Mouse (Mus musculus) right cerebral cortex, postnatal 10 days (tissue): ENCODE measurements around the gene Fam207a.

Experiments
- DNase-seq, 2 experiments: peaks; one replicate each; pipeline ENCODE4 v3.0.0; 2021; ENCODE audit warnings: low spot score in 2 of 2

Gene Fam207a

GRCm38 (mm10) chr10:77502967-77503922 lies 12.3 kb downstream of the Fam207a start:
- DNase-seq: no peak

- DNase-seq: no peak
These were observed 14.9 kb downstream of the Fam207a start for GRCm38 (mm10) chr10:77500636-77501035.

DNA sequence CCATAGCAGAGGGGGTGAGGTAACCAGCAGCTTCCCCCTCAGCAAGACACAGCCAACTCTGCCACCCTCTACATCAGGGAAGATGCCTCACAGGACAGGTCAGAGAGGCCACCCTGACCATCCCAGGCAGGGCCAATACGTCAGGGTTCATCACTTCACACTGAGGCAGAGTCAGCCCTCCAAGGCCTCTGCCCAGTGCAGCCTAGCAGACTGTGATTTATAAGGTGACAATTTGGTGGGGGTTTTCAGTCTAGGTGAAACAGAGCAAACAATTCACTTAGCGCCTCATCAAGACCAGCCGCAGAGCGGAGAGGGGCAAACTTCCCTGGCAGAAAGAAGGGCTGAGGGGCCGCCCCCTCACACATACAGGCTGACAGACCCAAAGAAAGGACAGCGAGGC lies 17.3 kb downstream of the Fam207a start:
- DNase-seq: no peak

DNA sequence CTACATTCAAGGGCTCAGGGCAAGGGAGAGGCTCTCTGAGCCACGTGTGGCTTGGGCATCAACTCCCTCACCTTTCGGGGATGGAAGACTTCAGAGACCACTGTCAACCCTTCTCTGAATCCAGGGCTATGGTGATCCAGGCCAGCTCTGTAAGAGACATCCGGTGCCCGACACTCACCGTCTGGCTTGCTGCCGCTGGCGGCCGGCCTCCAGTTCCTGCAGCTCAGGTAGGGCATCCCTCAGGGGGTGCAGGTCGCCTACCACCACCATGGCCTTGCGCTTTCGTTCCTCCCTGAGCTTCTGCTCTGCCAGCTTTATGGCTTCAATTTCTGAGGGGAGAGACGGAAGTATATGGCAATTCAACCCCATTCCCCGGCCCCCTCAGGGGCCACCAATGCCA lies 18.4 kb downstream of the Fam207a start:
- DNase-seq: no peak

- no peak for DNase-seq
These were observed 22.7 kb downstream of the Fam207a start for GRCm38 (mm10) chr10:77492885-77493284.

GRCm38 (mm10) chr10:77491585-77491984 lies 24.0 kb downstream of the Fam207a start:
- DNase-seq: no peak

GRCm38 (mm10) chr10:77488168-77488567 lies 27.4 kb downstream of the Fam207a start:
- DNase-seq: no peak

GRCm38 (mm10) chr10:77485786-77486185 lies 29.8 kb downstream of the Fam207a start:
- DNase-seq: no peak

- no peak for DNase-seq
These were observed 31.2 kb downstream of the Fam207a start for GRCm38 (mm10) chr10:77484205-77484935.

DNA sequence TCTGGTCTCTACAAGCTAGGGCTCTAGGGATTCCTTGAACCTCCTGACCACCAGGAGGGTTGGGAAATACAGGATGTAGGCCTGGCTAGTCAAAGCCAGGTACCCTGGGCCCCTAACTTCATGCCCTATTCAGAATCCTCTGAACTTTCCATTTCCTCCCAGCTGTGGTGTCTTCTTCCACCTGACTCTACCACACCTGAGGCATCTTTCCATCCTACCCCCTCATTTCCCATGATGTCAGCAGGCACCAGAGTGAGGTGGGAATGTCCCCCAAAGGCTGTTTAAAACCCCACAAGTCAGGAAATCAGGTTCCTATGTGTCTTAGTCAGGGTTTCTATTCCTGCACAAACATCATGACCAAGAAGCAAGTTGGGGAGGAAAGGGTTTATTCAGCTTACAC lies 33.8 kb downstream of the Fam207a start:
- no peak for DNase-seq

DNA sequence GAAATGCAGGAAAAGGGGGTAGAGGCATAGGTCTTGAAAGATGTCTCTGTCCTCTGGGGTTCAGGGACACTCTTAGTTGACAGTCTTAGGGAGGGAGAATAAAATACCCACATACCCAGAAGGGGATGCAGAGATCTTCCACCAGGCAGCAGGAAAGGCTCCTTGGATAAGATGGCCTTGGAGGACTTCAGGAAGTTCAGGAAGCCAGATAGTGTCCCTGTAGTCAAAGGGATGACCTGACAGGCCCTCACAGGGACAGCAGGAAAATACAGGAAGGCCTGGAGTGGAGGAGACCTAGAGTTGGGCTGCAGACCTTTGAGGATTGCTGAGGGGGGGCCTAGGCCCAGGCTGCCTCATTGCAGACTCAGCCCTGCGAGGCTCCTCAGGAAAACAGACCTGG lies 35.6 kb downstream of the Fam207a start:
- no peak for DNase-seq

GRCm38 (mm10) chr10:77476907-77477306 lies 38.7 kb downstream of the Fam207a start:
- DNase-seq: no peak

- peak; percentile 41 to 69 for DNase-seq
These were observed 43.4 kb downstream of the Fam207a start for GRCm38 (mm10) chr10:77472188-77472587.

- no peak for DNase-seq
These were observed 44.1 kb downstream of the Fam207a start for GRCm38 (mm10) chr10:77471512-77471911.

GRCm38 (mm10) chr10:77470763-77471162 lies 44.8 kb downstream of the Fam207a start:
- DNase-seq: no peak

DNA sequence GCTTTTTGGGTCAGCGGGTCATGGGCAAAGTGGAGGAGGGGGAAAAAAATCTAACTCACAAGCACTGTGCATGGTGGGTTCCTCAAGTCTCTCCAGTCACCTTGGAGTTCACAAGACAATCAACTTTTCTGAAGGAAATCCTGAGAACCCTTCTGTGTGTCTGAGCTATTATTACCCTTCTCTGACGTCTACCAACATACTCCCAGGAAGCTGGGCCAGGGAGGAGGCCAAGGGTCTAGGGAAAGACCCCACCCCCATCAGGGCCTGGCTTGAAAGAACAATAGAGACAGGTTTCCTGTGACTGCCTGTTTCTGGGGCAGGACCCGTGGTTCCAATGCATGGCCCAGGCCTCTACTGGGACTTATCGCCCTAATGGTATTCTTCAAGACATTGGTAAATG lies 46.9 kb downstream of the Fam207a start:
- DNase-seq: no peak

GRCm38 (mm10) chr10:77467407-77467806 lies 48.2 kb downstream of the Fam207a start:
- no peak for DNase-seq

DNA sequence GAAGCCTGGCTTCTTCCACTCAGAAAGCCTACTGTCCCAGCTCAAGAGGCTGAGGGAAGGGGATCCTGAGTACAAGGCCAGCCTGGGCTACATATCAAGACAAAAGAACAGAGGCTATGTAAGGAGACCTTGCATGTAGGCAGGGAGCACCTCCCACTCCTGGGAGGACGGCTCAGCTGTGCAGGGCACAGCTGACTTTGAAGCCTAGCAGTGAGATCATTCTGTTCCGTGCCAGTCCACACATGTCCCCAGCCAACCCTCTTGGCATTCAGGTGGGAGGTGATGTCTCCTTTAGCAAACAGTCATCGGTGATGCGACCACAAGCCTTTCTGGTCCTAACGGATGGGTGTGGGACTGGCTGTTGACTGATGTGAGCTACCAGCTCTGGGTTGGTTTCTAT lies 49.7 kb downstream of the Fam207a start:
- DNase-seq: no peak

GRCm38 (mm10) chr10:77464181-77464936 lies 51.2 kb downstream of the Fam207a start:
- DNase-seq: peak in 1 of 2 experiments; percentile 43

GRCm38 (mm10) chr10:77461161-77461560 lies 54.4 kb downstream of the Fam207a start:
- DNase-seq: no peak

GRCm38 (mm10) chr10:77457701-77458100 lies 57.9 kb downstream of the Fam207a start:
- no peak for DNase-seq

DNA sequence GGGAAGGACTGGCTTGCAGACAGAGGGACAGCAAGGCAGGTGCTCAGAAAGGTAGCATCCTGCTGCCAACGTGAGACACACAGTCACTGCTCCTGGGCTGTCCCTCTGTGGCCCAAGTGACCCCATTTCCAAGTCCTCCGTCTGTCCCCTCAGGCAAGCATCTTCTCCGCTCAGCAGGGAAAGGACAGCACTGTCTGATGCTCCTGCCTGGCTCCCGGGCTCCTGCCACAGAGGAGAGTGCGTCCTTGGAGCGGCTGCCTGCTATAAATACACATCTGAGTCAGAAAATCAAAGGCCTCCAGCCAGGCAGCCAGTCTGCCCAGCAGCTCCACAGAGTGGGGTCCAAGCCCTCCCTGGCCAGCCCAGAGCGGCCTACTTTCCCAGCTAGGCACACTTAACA lies 59.1 kb downstream of the Fam207a start:
- no peak for DNase-seq
